ENCODE assay signal across 15 mouse cellular contexts in genomic region chr9:44177405-44177804, GRCm38 (mm10). TPM values are rescaled to one million over a fixed set of nuclear protein-coding genes. Genes with fewer than 3 reads are reported as not detected.
"Had no signal": no experiment of that assay in that cellular context is flagged by ENCODE, and none has a peak within 500 bp of the region (broad histone marks: within the 10 kb centered on the region; RNA-seq: fewer than 3 reads in every experiment).

No protein-coding gene starts in this region.

- H3K4me3 ChIP-seq: left cerebral cortex, adult 2 months; limb, embryonic 10.5 days; liver, embryonic 13.5 days; lung, embryonic 15.5 days; midbrain, embryonic 12.5 days; neural tube, embryonic 13.5 days had no signal

- H3K27ac ChIP-seq: left cerebral cortex, adult 2 months; limb, embryonic 10.5 days; liver, embryonic 13.5 days; lung, embryonic 15.5 days; macrophage; midbrain, embryonic 12.5 days; neural tube, embryonic 13.5 days; stomach, postnatal 0 days had no signal

- H3K9ac ChIP-seq: liver, embryonic 13.5 days; liver, postnatal 0 days; lung, embryonic 15.5 days; midbrain, embryonic 12.5 days; neural tube, embryonic 13.5 days had no signal

- H3K9me3 ChIP-seq: liver, embryonic 13.5 days; lung, embryonic 15.5 days; megakaryocyte, embryonic 14.5 days; midbrain, embryonic 12.5 days had no signal

- H3K4me1 ChIP-seq: limb, embryonic 10.5 days; lung, embryonic 15.5 days; midbrain, embryonic 12.5 days; neural tube, embryonic 13.5 days had no signal

- DNase-seq: kidney, postnatal 25 days; liver, embryonic 13.5 days; liver, postnatal 0 days; lung, postnatal 14 days; right cerebral cortex, postnatal 14 days; thymus, postnatal 4 days had no signal

- H3K27me3 ChIP-seq: liver, embryonic 13.5 days; lung, embryonic 15.5 days; megakaryocyte, embryonic 14.5 days; midbrain, embryonic 12.5 days; neural tube, embryonic 13.5 days had no signal

- H3K4me2 ChIP-seq: liver, embryonic 13.5 days; lung, embryonic 15.5 days; midbrain, embryonic 12.5 days; neural tube, embryonic 13.5 days had no signal

- ATAC-seq: liver, postnatal 0 days; midbrain, embryonic 16.5 days had no signal

RNA-seq across cellular contexts. Expression of gene Mcam, which starts 43.1 kb away (rescaled TPM):
- polyA plus RNA-seq: macrophage had no signal
